Mouse (Mus musculus) adrenal gland, postnatal 14 days (tissue): ENCODE measurements around the gene Olfr473. TPM values are rescaled to one million over a fixed set of nuclear protein-coding genes. Genes with fewer than 3 reads are reported as not detected.
"Not testable (repeated sequence)": the region's sequence is repeated elsewhere in the genome, so short reads cannot be mapped to it uniquely, and the experiment has no call there.

Experiments used
- DNase-seq: peaks from one replicate; pipeline ENCODE4 v3.0.0; 2021; ENCODE audit warnings: mixed read lengths
- long read RNA-seq, 2 experiments: library from polyadenylated mRNA; stranded (forward); transcript quantifications; one replicate each; pipeline ENCODE4 v2.0.0; 2021
- total RNA-seq: library from RNA; stranded (reverse); gene quantifications from 2 replicates; pipeline ENCODE4 v1.2.3, GENCODE M21; 2021

Gene Olfr473
- total RNA-seq, result not detected in 2 replicates
- long read RNA-seq, experiment 1, result 0 reads
- long read RNA-seq, experiment 2, result 0 reads

- DNase-seq, result no peak
Observed at GRCm38 (mm10) chr7:107930146-107930545, at the start of gene Olfr473. Olfr473 (plus strand) TSS chr7:107930446.

GRCm38 (mm10) chr7:107897602-107898001, 32.6 kb upstream of the Olfr473 start, which contains the start of gene Olfr472:
Olfr472 (plus strand) TSS chr7:107897902.
- no peak for DNase-seq

- not testable (repeated sequence) for DNase-seq
Observed at GRCm38 (mm10) chr7:107952539-107952938, 22.3 kb downstream of the Olfr473 start.

GRCm38 (mm10) chr7:107954343-107954742, 24.1 kb downstream of the Olfr473 start, which contains the start of gene Olfr474:
Olfr474 (plus strand) TSS chr7:107954643.
- no peak for DNase-seq

GRCm38 (mm10) chr7:107964503-107964902, 34.3 kb downstream of the Olfr473 start, which contains the start of gene Olfr476:
Olfr476 (plus strand) TSS chr7:107964803.
- no peak for DNase-seq

Other genes with a start within 250 kb of the Olfr473 start
- gene Cyb5r2, start 172.4 kb upstream of the Olfr473 start, total RNA-seq, result not detected in 2 replicates
- not detected in 2 replicates for gene Ovch2, start 129.2 kb upstream of the Olfr473 start, total RNA-seq
- gene Olfr467, start 118.2 kb upstream of the Olfr473 start, total RNA-seq, result not detected in 2 replicates
- gene Olfr469, start 104.9 kb upstream of the Olfr473 start, total RNA-seq, result not detected in 2 replicates
- gene Olfr470, start 83.0 kb upstream of the Olfr473 start, total RNA-seq, result not detected in 2 replicates
- gene Olfr472, start 32.5 kb upstream of the Olfr473 start, total RNA-seq, result not detected in 2 replicates
- gene Olfr474, start 24.2 kb downstream of the Olfr473 start, total RNA-seq, result not detected in 2 replicates
- not detected in 2 replicates for gene Olfr476, start 34.4 kb downstream of the Olfr473 start, total RNA-seq
- gene Olfr477, start 56.2 kb downstream of the Olfr473 start, total RNA-seq, result not detected in 2 replicates
- gene Olfr478, start 103.5 kb downstream of the Olfr473 start, total RNA-seq, result not detected in 2 replicates
- gene Olfr479, start 120.2 kb downstream of the Olfr473 start, total RNA-seq, result not detected in 2 replicates
- not detected in 2 replicates for gene Olfr480, start 136.9 kb downstream of the Olfr473 start, total RNA-seq
- not detected in 2 replicates for gene Olfr481, start 149.4 kb downstream of the Olfr473 start, total RNA-seq
- 1.7 and 2.4 TPM in 2 replicates for gene Olfr482, start 167.1 kb downstream of the Olfr473 start, total RNA-seq
- not detected in 2 replicates for gene Olfr483, start 170.4 kb downstream of the Olfr473 start, total RNA-seq
- not detected in 2 replicates for gene Olfr484, start 197.0 kb downstream of the Olfr473 start, total RNA-seq
- not detected in 2 replicates for gene Olfr485, start 229.4 kb downstream of the Olfr473 start, total RNA-seq
- gene Olfr486, start 242.3 kb downstream of the Olfr473 start, total RNA-seq, result not detected in 2 replicates